Mouse (Mus musculus) mesoderm, embryonic 11.5 days (tissue): ENCODE results near the gene Fbxo47.

ENCODE experiments used
- DNase-seq: peaks from one replicate; pipeline ENCODE4 v3.0.0-alpha.2; 2012; ENCODE audit warnings: low read depth, low spot score

Fbxo47 gene

GRCm38 (mm10) chr11:97883918-97884600 lies at the start of gene Fbxo47:
Gene Fbxo47, minus strand, starts transcription at chr11:97884154.
- DNase-seq, result peak; percentile 99

- DNase-seq, result no peak
These were observed 49.6 kb upstream of the Fbxo47 start for GRCm38 (mm10) chr11:97933553-97933952.

- no peak for DNase-seq
These were observed 45.0 kb upstream of the Fbxo47 start for GRCm38 (mm10) chr11:97928905-97929304.

- DNase-seq, result no peak
These were observed 40.3 kb upstream of the Fbxo47 start for GRCm38 (mm10) chr11:97924217-97924616.

DNA sequence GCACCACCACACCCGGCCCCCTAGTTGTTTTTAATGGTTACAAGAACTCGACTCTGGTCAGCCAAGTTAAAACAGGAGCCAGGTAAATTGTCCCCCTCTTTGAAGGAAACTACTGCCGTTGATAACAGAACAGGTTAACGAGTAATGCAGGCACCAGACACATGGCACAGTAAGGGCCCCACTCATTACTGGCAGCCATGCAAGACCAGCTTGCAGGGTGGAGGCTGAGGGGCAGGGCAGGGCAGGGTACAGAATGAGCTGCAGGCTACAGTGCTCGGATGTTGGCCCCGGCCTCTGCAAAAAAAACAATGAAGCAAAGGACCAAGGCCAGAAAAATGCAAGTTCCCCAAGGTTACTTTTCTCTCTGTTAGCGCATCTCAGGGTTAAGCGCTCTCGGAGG lies 39.7 kb upstream of the Fbxo47 start:
- no peak for DNase-seq

GRCm38 (mm10) chr11:97915974-97916503 lies 32.1 kb upstream of the Fbxo47 start:
- DNase-seq, result no peak

DNA sequence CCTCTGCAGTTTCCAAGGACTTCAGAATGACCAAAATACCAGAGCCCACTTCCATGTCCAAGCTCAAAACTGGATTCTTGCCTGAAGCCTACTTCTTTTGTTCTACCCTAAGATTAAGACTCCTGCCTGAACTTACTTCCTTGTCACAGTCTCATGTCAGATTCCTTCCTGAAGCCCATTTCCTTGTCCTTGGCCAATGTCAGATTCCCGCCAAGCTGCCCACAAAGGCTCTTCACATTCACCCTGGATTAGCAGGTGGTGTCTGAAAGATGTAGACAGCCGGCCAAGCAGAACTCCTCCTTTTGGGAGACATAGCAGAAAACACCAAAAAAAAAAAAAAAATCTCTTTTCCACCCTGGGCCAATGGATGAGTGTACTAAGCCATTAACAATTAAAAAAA lies 31.5 kb upstream of the Fbxo47 start:
- no peak for DNase-seq

- DNase-seq, result no peak
These were observed 29.2 kb upstream of the Fbxo47 start for GRCm38 (mm10) chr11:97913111-97913510.

- DNase-seq, result no peak
These were observed 24.8 kb upstream of the Fbxo47 start for GRCm38 (mm10) chr11:97908634-97909348.

- no peak for DNase-seq
These were observed 24.0 kb upstream of the Fbxo47 start for GRCm38 (mm10) chr11:97907935-97908334.

DNA sequence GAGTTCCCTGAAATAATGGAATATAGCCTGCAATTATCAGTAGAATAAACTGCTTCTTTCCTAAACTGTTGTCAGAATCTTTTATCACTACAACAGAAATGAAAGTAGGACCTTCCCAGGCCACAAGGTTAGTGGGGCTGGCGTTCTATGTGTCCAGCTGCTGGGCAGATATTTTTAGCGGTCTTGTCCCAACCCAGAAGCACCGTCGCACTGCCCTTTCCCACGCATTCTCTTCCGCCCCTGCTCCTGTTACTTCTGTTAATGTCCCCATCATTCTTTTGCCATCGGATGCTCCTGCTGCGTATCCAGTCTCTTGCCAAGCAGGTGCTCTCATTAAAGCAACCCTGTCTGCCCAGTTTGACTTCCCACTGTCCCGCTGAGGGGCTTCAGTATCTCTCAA lies 23.0 kb upstream of the Fbxo47 start:
- no peak for DNase-seq

DNA sequence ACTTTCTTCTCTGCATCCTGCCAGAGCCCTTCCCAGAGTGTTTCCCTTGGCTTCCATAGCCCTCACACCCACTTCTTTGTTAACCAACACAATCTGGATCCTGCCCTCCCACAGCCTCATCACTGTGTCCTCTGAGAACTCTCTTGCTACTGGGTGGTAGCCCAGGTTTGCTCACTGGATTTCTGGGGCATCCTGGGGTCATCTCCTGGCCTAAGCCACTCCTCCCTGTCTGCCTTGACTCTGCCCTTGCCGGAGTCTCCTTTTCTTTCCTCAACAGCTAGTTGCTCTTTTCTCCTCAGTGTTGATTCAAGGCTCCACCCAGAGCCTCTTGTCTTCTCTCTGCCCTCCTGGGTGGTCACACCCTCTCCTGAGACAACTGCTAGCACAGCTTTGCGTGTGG lies 22.0 kb upstream of the Fbxo47 start:
- DNase-seq, result no peak

- DNase-seq, result no peak
These were observed 21.6 kb upstream of the Fbxo47 start for GRCm38 (mm10) chr11:97905540-97905939.

GRCm38 (mm10) chr11:97904801-97905200 lies 20.8 kb upstream of the Fbxo47 start:
- no peak for DNase-seq

DNA sequence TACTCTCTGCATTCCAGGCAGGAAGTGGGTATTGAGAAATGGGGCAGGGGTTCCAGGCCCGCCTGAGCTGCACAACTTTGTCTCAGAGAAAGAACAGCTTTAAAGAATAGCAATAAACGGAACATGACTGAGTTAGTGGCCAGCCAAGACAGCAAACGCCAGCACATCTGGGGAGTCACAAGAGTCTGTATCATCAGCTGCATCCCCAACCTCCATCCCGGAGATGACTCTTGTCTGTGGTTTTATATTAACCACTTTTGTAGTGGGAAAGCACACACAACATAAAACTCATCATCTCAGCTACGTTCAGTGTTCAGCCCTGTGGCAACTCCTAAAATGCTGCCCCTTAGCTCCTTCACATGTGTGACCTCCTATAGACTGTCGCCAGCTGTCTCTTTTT lies 17.9 kb upstream of the Fbxo47 start:
- DNase-seq, result no peak

DNA sequence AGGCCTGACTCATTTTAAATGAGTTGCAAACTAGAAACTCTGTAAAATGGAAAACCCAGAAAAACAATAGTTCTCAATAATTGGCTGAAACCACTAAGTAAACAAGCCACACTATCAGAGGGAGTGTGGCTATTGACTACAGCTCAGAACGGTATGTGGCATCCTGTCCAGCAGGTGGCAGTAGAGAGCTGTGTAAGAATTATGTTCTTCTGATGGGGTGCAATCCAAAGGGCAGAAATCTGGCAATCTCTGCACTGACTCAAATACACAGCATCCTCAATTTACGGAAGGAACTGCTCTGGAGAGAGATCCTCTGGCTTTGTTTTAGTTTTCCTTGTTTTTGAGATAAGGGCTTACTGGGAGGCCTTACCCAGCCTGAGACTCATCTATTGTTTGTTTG lies 15.9 kb upstream of the Fbxo47 start:
- peak; percentile 89 for DNase-seq

GRCm38 (mm10) chr11:97897568-97898185 lies 13.7 kb upstream of the Fbxo47 start:
- no peak for DNase-seq

DNA sequence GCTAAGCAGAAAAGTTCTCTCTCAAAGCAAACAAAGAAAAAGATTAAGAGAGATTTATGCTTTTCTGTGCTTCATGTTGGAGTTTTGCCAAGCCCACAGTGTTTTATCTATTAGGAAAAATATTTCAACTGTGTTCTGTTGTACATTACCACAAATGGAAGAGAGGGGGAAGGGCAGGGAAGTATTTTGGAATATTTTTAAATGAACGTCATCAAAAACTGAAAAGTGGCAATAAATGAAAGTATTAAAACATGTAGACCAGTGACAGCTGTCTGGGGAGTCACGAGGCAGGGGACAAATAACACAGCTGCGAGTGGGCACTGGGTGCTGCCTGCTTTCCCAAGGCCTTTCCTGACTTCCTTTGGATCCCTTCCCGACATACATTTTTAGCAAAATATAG lies 12.7 kb upstream of the Fbxo47 start:
- DNase-seq, result no peak

GRCm38 (mm10) chr11:97891821-97892220 lies 7.9 kb upstream of the Fbxo47 start:
- DNase-seq, result no peak

DNA sequence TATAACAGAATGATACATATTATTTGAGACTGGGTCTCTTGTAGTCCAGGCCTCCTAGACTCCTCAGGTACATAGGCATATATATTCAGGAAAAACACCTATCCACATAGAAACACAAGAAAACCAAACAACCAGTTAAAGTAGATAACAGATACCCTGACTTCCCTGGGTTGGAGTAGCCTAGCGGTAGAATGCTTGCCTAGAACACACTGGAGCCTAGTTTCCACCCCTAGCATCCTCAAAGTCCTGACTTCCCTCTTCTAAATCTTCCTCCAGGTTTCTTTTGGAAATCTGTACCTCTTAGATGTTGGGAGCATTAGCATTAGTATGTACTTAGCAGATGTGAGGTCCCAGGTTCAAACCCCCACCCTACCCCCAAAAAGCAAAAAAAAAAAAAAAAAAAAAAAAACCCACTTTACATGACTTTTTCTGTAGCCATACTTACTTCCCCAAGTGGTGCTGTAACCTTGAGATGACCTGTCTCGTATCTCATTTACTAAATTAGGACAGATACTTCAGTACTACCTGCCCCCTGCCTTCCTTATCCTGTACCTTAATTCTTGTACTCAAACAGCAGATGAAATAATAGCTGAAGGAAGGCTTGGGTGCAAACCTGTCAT lies 1.5 kb upstream of the Fbxo47 start:
- no peak for DNase-seq

- DNase-seq, result no peak
These were observed 739 bp upstream of the Fbxo47 start for GRCm38 (mm10) chr11:97884601-97885185.

DNA sequence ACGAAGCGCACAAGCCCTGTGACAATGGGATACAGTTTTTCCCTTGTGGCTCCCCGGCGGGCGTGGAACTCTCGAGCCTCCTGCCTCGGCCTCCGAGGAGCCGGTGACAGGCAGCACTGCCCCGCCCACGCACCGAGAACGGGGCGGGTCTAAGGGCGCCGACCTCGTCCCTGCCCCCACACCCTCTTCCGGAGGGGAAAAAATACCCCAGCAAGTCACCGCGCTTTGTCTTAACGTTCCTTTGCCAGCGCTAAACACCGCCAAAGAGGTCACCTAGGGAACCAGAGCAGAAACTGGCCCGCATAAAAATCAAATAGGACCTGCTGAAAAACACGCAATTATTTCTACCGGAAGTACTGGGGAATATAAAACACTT lies 424 bp downstream of the Fbxo47 start:
- DNase-seq, result peak; percentile 74
